Mouse (Mus musculus) monocyte, adult 2 months (primary cell): ENCODE results near the gene Dlg3.

Experiments
- DNase-seq, 2 experiments: peaks; one replicate each; pipeline ENCODE4 v3.0.0; 2022; ENCODE audit warnings: low spot score in 2 of 2, low read depth in 1 of 2

The Dlg3 gene

DNA sequence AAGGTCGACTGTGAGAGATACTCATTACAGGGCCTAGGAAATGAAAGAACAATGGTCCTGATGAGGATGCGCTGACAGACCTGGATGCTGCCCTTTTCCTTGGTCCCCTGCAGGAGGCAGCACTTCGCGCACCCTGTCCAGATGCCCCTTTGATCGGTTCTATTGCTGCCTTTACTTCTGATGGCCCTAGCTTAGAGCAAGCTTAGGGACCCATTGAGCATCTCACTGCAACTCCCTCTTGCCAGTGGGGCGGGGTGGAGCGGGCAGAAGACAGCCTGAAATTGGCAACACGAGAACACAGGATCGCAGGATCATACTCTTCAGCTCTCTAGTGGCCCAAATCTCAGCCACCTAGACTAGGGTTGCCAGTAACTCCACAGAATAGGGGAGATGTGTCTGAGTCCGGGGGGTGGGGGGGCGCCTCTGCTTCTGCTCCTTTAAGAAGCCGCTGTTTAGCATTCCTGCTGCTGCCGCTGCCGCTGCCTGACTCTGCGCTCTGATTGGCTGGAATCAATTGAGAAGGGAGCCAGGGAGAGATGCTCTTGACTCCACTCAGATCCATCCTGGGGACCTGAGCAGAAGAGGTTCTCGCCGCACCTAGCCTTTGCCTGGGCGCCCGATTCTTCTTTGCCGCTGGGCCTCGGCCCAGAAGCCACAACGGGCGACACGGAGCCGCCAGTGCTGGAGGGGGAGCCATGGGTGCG, at the start of gene Dlg3:
Dlg3 (plus strand) TSS at position 542 of the 704 bp plus-strand sequence.
- DNase-seq, result no peak

DNA sequence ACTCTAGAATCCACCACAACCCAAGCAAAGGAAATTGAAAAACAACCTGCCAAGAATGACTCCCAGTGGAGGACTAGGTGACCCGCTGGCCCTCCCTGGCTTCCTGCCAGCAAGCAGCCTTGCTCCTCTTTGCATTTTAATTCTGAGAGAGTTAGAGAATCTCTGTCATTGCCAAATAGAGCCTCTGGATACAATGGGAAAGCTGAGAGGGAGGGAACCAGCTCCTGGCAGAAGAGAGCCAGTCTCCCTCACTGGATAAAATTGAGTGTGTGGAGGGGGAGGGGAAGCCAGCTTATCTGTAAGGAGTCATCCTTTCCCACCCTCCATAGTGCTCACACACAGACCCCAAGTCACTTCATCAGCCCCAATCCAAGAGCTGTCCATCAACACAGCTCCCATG, 38.6 kb upstream of the Dlg3 start:
- no peak for DNase-seq

DNA sequence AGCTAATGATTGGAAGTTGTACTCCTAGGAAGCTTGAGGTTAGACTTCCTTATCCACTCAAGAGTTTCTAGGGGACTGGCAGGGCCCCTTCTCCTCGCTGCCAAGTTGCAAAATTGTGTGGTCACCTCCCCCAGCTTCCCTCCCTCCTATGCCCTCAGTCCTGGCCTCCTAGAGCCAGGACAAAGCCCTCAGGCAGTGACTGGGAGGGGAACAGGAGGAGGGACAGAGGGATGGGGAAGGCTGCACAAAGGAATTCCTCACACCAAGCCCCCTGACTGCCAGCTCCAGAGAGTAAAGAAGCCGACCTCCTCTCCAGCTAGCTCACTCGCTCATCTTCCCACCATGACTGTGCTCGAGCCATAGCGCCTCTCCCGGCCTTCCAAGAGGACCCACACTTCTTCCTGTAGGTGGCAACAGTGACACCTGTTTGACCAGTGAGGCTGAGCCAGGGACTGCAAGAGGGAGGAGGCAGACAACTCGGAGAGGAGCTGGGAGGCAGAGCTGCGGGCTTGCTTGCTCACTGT, 37.8 kb upstream of the Dlg3 start, which contains the start of gene Gdpd2:
Gdpd2 (plus strand) TSS at position 209 of the 524 bp plus-strand sequence.
- DNase-seq, result no peak

DNA sequence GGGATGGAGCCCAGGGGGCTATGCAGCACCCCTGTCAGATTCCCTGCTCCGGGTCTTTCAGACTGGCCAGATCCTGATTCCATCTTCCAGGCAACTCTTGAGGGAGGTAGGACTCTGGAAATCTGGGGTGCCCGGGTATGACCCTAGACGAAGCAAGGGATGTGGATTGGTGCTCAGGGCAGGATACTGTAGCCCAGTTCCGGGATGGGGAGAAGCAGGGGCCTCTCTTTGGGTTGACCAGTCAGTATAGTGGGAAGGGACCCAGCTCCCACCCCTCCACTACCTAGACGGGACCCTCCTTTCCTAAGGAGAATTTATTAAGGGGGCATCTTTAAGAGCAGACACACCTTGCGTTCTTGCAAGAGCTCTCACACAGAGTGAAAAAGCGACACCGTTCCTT, 37.3 kb upstream of the Dlg3 start:
- no peak for DNase-seq

DNA sequence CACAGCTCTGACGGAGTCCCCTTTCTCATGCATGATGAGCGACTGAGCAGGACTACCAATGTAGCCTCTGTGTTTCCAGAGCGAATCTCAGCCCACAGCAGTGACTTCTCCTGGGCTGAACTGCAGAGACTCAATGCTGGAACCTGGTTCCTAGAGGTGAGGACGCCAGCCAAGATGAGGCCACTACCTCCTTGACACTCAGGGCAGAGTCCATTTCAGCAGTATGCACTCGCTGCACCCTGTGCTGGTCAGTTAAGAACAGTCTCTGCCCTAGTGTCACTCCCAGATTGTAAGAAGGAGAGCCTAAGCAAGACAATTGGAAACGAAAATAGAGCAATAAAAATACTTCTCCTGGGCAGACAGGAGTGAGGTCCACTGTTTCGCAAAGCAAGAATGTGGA, 33.2 kb upstream of the Dlg3 start:
- DNase-seq, result no peak

DNA sequence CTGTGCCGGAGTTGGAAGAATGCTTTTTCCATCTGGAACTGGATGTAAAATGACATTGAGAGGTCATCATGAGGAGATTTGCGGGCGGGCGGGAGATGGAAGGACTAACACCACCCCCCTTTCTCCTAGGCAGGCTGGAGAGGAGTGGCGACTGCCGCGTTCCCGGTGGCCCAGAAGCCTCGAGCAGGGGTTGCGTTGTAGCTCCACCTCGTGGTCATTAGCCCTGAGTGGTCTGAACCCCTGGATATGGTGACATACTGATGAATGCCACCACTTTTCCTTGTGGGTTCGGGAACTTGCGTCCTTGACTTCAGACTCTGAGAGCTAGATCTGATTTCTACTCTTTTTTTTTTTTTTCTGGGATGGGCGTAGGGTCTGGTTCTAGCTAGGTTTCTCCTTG, 28.6 kb upstream of the Dlg3 start:
- no peak for DNase-seq

DNA sequence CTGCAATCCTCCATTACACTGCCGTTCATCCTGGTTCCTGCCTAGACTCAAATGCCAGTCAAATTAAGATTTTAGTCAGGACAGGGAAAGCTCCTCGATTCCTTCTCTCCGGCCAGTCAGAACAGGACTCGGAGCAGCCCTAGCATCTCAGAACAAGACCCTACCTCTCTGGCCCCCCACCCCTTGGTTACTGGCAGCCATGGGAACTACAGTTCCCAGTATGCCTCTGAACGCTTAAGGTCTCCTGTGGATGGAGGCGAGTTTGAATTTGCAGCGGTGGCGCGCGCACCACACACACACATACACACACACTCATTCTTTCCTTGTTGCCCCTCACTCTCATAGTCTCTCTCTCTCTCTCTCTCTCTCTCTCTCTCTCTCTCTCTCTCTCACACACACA, 28.1 kb upstream of the Dlg3 start:
- DNase-seq, result no peak

DNA sequence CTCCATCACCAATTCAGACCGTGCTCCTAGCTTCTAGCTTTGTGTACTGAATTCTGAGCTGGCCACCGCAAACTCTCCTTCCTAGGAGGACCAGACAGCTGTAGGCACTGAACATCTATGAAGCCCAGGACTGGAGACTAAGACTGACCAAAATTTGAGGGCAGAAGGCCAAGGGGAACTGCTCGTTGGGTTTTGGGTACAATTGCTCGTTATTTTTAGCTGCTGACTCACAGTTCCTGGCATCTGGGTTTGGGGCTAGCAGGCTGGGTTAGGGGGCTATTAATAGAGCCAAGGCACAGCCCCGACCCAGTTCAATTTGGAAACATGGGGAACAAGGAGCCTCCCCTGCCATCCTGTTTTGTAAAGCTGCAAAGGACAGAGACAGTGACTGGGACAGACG, 26.7 kb upstream of the Dlg3 start:
- no peak for DNase-seq

DNA sequence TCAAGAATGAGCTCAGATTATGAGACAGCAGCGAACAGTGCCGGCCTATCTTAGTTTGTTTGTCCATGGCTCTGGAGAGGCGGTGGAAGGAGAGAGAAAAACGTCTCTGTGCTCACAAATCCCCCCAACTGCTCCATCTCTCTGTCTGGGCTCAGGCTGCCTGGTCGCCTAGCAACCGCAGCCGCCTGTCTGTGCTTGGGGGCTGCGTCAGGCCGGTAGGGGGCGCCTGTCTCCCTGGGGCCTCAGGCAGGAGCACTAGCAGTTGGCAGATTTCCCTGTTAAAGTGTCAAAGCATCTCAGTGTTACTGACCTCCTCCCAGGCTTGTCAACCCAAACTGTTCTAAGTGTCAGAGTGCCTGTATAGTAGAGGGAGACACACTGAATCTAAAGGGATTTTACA, 25.6 kb upstream of the Dlg3 start:
- no peak for DNase-seq

DNA sequence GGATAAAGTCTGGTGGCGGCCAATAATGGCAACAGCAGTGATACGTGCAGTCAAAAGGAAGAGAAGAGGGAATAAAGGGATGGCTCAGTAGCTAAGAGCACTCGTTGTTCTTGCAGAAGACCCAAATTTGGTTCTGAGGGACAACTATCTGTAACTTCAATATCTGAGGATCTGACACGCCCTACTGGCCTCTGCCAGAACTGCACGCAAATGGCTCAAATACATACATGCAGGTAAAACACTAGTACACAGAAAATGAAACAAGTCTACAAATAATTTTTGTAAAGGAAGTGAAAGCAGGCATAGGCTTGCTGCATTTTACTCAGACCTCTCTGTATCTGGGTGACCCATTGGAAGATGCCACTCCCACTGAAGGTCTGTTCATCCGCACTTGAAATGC, 1.7 kb upstream of the Dlg3 start:
- DNase-seq, result no peak

DNA sequence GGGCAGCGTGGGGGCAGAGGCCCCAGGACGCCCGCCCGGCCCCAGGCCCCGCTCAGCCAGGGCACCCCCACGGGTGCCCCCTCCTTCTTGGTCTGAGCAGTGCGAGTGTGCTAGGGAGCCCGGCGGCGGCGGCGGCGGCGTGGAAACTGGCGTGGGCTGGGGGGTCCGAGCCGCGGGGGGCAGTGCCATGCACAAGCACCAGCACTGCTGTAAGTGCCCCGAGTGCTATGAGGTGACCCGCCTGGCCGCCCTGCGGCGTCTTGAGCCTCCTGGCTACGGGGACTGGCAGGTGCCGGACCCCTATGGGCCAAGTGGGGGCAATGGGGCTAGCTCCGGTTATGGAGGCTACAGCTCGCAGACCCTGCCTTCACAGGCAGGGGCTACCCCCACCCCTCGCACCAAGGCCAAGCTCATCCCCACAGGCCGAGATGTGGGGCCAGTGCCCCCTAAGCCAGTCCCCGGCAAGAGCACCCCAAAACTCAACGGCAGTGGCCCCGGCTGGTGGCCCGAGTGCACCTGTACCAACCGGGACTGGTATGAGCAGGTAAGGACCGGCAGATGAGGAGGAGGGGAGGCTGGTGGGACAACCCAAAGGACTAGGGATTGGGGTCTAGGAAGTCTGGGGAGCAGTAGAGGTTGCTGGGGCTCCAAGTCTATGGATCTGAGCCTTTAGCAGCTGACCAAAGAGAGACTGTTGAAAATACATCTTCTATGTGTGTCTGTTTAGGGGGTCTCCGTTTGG, 534 bp downstream of the Dlg3 start:
- DNase-seq, result no peak

DNA sequence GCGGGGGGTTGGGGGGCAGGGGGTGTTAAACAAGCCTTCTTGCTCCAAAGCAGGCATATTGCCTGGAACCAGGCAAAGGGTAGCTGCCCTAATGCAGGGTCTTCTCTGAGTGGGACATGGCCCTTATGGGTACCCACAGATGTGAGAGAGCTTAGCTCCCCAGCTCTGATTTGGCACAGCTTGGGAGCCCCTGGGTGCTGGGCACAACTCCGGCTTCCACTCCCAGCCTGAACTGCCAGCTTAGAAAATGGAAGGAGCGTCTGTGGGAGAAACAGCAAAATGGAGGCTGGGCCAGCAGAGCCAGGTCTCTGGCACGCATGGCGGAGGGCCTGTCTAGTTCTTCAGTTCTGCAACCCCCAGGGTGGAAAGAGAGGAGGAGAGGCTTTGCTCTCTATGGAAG, 1.8 kb downstream of the Dlg3 start:
- no peak for DNase-seq

DNA sequence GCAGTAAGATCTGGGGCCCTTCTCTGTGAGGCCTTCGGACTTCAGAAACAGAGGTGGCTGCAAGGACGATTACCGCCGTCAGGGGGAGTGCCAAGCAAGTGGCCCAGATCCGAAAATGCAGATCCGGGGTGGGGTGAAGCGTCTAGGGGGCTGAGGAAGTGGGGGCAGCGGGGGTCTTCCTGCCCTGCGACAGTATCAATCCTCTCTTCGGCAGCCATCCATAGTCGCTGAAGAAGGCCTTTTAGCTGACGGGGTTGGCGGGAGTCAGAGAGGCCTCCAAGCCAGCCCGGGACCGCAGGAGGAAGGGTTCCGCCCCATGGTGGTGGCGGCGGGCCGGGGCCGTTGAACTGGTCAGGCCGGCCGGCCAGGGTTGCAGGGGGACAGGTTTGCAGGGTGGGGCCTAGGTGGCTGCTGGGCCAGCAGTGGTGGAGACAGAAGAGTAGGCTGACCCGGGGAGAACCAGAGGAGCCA, 6.9 kb downstream of the Dlg3 start:
- DNase-seq, result peak; percentile 7 to 19

DNA sequence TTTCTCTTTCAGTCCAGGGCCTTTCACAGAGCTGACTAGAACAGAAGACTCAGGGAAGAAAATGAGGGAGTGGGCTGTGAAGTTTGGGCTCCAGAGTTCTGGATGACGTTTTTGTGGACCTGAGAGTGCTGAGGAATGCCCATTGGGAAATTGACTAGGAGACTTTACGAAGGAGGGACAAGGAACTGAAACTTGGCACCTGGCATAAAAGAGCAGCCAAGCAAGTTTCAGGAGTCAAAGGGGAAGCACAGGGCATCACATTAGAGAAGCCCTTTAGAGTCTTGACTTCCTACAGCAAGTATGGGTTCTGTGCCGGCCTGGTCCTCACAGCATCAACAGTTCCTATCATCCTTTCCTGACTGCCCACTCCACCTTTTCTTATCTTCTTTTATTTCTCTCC, 7.9 kb downstream of the Dlg3 start:
- no peak for DNase-seq

DNA sequence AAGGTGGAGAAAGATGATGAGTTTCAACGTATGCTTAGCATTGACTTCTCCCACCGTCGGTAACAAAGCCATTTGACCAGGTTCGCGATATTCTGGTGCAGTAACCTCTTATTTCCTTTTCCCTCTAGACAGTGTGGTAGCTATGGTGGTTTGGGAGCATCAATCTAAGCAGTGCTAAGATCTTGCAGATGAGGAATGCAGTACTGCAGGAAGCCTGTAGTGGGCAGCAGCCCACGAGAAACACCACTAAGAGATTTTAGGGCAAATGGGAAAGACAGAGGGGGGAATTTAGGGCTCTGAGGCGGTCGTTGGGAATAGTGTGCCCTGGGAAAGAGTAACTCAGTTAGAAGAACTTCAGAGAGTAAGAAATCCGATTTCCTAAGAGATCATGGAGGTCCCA, 9.0 kb downstream of the Dlg3 start:
- DNase-seq, result no peak

DNA sequence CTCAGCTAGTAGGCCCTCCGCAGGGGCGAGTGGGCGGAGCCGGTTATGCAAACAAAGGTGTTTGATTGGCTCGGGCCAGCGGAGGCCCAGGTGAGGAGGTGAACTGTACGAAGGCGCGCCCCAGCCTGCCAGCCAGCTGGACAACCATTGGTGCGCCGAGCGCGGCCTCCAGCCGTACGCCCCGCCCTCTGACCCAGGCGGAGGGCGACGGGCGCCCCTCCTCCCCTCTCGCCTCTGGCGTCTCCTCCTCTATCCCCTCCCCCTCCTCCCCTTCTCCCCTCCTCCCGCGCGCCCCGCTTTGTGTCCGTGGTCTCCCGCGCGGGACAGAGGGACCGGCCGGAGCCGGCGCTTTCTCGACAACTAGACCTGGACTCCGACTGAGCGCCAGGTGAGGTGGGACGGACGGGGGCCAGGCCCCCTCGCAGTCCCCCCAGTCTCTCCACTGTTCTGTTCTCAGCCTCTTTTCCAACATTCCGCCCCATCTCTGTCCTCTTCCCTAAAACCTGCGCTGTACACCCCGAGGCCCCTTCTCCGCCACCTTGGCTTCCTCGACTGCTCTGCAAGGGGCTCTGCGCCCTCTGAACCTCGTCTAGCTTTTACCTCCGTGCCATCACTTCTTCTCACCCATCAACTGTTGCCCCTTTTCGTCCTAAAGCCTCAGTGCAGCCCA, 9.6 kb downstream of the Dlg3 start:
- no peak for DNase-seq

DNA sequence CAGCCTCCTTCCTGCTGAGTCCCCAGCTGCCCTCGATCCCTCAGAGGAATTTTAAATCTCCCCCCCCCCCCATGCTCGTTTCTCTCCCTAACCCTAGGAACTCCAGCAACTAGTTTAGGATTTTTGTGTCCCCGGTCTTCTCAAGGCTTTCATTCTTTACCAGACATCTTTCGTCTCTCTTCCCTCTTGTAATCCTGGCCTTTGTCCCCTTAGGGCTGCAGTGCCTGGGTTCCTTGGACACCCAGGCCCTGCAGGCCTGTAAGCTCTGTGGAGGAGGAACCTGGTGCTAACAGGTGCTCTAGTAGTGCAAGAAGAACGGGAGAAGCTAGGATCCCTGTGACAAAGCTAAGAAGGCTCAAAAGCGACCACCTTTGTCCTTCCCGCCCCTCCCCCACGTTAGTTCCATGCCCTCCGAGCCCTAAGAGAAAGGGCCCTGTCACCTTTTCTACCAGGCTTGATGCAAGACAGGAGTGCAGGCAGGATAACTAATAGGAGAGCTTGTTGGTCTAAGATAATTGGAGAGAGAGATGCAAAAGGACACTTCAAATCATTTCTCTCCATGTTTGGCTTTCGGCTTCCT, 10.2 kb downstream of the Dlg3 start:
- DNase-seq, result no peak

DNA sequence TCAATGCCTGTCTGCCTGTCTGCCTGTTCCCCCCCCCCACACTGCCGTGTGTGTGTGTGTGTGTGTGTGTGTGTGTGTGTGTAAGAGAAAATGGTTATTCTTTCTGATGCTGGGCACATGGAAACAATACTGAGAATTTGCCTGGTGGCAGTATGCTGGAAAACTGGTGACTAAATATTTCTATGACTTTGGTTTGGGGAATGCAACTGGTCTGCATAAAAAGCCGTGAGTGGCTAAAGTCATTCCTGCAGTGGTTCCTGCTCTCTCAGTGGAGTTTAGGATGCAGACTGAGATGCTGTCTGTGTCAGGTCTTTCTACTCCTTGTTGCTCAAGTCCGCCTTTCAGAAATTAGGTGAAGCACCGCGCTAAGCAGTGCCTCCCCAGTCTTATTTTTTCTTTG, 10.9 kb downstream of the Dlg3 start:
- no peak for DNase-seq

DNA sequence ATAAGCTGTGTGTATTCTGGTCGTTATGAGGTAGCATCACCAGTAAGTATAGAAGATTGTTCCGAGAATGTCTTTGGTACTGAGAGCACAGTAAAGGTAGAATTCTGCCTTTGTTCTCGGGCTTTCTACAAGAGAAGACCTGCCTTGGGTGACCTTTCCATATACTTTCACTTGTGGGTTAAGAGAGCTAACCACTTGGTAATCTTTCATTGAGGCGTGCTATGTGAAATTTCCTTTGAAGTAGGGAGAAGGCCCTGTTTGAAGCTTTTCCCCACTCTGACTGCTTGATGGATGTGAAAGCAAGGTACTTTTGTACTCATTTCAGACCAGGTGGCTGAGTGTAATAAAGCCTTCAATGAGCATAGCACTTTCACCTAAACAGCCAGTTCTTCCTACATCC, 21.8 kb downstream of the Dlg3 start:
- no peak for DNase-seq

DNA sequence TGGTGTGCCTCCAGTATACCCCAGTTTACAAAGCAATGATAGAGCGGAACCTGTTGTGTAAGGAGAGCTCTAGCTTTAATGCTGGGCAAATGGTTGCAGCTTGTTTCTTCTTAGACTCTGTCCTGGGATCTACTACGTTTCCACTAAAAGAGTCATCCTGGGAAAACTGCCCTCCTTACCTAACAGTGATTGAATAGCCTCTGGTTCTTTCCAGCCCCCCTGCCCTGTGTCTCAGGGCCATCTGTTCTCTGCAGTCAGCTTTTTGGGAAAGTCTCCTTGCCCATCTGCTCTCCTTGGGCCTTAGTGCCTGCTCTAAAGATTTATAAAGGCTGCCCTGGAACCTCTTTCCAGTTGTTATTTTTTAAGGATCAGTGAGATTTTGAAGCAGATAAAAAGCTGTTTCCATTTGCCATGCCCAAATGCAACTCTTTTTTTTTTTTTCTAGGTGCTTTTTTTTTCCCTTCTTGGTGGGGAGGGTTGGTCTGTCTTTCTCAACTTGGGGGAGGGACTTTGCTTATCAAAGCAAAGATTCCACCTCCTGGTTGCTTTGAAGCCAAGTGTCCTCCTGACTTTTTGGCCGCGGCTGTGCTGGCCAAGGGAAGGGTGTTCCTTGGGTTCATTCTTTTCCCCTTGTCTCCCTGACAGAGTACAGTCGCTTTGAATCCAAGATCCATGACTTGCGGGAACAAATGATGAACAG, 28.7 kb downstream of the Dlg3 start:
- DNase-seq, result no peak

DNA sequence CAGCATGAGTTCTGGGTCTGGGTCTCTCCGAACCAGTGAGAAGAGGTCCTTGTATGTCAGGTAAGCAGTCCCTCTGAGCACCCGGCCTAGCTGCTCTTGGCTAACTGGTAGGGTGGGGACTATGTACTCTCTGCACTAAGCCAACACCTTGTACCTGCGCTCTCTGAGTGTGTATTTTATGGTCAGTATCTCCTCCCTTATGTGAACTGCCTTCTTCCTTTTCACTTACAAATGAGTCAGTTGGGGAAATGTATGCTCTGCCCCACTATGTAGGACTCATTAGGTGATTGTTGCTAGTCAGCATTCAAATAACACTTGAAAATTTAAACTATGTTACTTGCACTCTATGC, 29.2 kb downstream of the Dlg3 start:
- no peak for DNase-seq
